Mouse (Mus musculus): ENCODE measurements at regions not wholly inside any gene's neighbourhood (a gene's known extent, or its start where the extent isn't known, plus 50 kb on each side); places are given as distances from the start of the nearest gene placed in this dataset.

DNA sequence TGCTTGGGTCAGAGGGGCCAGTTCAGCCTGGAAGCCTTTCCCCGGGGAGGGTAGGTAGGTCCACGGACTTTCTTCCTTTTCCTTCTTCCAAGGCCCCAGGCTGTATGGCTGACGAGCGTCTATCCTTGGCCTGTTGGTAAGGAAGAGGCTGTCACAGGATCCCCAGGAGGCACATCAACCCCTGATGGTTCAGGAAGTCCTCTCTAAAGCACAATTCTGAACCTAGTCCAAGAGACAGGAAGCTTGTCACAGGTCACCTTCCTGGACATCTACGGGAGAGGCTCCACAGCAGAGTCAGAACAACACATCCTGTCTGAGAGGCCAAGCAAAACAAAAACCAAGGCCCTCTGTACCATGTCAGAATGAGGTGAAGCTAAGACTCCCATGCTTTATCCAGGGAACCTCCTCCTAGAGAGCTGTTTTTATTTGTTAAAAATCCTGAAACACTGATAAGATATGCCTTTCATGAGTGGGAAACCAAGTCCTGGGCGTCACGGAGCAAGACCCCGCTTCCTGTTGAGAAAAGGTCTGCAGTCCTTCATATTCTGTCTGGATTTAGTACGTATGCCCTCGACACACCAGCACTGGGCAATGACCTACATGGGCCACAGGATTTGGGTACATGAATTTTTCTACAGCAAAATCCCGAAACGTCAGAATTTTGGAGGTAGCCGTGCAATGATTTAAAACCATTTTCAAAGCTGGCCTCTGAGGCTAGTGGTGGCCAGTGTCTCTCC is 52.0 kb upstream of the Snrk start:
- no peak for ATAC-seq (ENCODE audit: poor library complexity, severe bottlenecking)

DNA sequence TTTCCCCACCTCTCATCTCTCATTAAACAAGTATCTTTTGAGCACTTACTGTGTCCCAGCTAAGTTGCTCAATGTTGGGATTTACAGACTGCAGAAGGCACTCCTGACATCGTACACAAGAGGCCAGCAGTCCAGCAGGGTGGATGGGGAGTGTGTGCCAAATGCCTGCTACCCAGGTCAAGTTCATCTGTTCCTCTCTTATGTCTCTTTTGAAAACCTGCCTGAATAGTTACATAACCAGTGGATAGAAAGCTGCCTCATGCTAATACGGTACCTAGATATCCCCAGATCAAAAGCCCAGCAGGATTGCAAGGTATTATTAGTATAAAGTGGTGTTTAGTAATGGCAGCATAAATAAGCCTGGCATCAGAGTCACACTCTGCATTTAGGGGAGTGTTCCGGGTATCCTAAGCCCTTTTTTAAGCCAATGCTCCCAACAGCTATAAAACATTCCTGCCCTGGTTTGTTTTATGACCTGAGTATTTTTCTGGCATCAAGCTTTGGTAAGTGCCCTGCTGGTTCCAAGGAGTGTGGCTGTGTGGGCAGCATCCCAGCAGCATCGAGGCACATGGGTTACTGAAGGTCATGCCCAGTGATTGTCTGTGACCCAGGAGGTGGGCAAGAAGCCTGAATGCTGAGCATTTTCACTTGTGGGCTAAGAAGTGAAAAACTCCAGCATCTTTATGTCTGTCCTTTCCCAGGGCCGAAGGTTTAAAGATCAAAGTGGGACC is 59.1 kb upstream of the Pomgnt2 start:
- ATAC-seq (ENCODE audit: poor library complexity, severe bottlenecking), result no peak

DNA sequence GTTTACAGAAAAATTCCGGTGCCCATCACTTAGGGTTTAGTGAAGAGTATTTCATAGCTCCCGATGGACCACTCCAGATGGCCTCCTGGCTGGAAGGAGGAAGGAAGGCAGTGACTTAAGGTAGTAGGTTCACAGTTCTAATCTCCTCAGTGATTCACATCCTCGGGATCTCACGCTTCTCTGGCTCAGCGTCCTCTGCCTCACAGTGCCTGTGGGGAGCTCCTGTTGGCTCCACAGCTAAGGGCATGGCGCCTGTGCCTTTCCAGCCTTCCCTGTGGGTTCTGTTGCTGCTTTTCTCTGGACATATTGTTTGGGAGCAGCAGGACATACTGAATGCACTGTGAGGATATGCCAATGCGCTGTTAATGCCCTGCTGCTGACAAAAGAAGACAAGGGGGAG is 54.8 kb upstream of the Pomgnt2 start:
- ATAC-seq (ENCODE audit: poor library complexity, severe bottlenecking), result no peak

DNA sequence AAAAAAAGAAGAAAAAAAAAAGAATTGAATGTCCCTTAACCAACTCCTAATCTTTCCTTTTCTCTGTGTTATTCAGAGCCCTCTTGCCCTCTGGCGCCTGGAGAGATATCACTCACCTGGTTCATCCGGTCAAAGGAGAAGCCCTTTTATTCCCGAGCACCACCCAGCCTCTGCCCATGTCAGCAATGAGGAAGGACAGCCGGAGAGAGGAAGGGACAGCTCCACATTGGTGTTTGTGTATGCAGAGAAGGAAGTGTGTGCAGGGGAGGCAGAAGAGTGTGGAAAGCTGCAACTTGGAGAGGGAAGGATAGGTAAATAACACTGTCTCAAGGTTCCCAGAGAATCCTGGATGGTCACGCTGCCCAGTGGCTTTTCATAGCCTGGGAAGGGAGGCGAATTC is 54.2 kb upstream of the Pomgnt2 start:
- peak; percentile 65 for ATAC-seq (ENCODE audit: poor library complexity, severe bottlenecking)

DNA sequence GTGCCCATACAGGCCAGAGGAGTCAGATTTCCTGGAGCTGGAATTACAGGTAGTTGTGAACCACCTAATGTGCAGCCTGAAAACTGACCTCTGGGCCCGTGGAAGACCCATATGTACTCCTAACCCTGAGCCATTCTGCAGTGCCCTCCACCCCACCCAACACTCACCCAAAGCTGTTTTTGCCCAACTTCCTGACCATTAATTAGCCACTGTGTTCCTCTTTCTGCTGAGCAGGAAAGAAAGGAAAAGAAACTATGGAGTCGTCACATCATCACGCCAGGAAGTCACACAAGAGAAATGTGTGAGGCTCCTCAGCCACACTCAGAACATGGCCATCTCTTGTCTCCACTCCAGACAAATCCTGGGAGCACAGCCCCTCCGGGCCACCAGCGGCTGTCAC is 52.1 kb upstream of the Pomgnt2 start:
- peak; percentile 77 for ATAC-seq (ENCODE audit: poor library complexity, severe bottlenecking)

DNA sequence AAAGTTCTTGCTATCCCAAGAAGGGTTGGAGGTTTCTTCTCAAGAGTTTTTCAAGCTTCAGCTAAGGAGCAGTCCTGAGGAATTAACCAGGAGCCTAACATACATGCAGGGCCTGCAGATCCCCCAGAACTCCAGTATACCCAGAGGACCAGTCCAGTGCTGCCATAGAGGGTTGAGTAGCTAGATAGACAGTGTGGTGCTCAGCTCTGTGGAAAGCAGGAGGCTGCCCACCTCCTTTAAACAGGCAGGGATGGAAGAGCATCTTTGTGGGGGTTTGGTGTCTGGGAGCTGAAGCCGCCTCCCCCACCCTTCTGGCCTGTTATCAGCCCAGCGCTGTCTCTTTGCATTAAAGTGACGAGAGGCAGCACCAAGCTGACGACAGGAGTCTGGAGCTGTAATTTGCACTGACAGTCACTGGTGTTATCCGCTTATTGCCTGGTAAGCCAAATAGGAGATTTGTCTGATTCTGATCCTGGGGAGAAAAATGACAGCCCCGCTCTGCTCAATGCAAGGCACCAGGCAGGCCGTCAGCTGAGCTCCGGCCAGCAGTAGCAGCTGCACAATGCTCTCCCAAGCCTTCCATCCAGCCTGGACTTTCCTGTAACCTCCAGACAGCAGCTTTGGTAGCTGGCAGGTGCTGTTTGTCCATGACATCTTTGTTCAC is 51.2 kb upstream of the Pomgnt2 start:
- ATAC-seq (ENCODE audit: poor library complexity, severe bottlenecking), result no peak

All from megakaryocyte, adult 5-6 weeks (primary cell).